Mouse (Mus musculus) liver, embryonic 14.5 days (tissue): ENCODE measurements around the gene Gmds.

Experiments used
- CTCF ChIP-seq: IDR thresholded peaks from 2 replicates; pipeline ENCODE4 v1.5.1; 2016; ENCODE audit warnings: antibody characterized with exemption, low read depth, control low read depth
- EP300 ChIP-seq: IDR thresholded peaks from 2 replicates; pipeline ENCODE4 v1.6.1; 2016; ENCODE audit warnings: antibody characterized with exemption, low read depth

DNA sequence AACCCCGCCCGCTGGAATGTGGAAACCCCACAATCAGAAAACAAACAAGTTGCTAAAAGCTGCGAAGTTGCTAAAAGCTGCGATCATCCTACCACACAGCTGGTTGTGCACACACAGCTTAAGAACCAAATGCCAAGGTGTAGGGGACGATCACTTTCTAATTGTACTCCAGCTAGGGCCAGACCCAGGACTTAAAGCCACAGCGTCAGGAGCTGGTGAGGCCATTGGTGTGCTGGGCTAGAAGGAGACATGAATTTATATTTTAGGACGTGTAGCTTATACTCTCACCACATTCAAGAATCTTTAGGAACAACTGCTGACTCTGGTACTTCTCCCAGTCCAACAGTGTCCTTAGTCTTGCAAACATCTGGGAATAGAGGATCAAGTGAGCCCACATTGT, 534.0 kb downstream of the Gmds start:
- TF ChIP-seq CTCF (no peak), EP300 (no peak)
